Mouse (Mus musculus) testis, postnatal 10 days (tissue): ENCODE results near the gene Slc1a2.

Source experiments
- DNase-seq: peaks from one replicate; pipeline ENCODE4 v3.0.0; 2021; ENCODE audit warnings: low spot score

The Slc1a2 gene

DNA sequence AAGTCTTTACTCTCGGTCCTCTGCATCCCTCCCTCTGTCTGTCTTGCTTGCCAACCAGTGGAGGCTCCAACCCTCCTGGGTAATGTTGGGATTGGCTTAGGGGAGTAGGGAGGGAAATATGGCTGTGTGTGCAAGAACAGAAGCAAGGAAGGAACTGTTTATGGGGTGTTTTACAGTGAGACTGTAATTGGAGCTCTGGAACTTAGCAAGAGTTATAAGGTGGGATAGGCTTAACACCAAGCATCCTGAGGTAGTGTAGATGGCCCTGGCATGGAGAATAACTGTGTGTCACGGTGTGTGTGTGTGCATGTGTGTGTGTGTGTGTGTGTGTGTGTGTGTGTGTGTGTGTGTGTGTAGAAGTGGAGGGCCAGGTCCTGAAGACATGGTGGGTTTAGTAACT lies 55.9 kb downstream of the Slc1a2 start:
- no peak for DNase-seq

DNA sequence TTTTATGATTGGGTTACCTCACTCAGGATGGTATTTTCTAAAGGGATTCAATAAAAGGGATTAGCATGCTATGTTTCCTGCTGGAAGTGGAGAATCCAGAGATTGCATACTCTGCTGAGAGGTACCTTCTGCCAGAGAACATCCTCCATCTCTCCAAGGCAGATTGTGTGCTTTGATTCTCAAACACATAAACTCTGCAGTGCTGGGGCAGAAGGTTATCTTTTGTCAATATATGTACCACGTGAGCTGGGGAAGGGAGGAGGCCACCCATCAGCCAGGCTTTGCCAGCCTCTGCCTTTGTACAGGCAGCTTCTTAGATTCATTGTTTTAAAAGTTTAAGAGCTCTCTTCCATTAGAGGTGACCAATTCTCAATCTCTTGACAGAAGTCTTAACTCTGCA lies 57.3 kb downstream of the Slc1a2 start:
- no peak for DNase-seq

DNA sequence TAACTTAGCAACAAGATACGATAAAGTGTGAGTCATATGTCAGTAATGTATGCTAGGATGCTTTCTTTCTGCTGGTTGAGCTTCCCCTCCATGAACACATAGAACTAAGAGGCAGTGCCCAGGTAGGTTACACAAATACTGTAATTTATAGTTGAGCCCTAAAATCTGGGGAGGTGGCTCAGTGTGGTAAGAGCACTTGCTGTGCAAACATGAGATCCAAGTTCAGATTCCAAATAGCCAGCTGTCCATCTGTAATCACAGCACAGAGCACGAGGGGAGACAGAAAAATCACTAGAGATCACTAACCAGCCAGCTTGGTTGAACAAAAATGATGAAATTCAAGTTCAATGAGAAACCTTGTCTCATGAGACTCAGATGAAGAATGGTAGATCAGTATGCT lies 63.4 kb downstream of the Slc1a2 start:
- DNase-seq: no peak

DNA sequence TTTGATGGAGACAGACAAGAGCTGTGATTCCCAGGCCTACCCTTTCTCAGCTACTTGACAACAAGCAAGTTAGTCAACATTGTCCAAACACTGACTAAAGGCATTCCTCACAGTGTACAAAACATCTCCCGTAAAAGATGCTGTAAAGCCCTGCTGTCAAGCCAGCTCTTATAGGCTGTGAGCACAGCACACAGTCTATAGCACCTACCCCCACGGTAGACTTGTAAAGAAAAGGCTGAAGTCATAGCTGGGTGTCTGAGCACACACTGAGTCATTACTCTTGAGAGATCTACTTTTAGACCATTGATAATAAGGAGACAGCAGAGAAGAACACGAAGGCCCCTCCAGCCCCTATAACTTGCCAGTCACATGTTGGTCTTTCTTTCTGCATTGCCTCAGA lies 66.6 kb downstream of the Slc1a2 start:
- DNase-seq: no peak

DNA sequence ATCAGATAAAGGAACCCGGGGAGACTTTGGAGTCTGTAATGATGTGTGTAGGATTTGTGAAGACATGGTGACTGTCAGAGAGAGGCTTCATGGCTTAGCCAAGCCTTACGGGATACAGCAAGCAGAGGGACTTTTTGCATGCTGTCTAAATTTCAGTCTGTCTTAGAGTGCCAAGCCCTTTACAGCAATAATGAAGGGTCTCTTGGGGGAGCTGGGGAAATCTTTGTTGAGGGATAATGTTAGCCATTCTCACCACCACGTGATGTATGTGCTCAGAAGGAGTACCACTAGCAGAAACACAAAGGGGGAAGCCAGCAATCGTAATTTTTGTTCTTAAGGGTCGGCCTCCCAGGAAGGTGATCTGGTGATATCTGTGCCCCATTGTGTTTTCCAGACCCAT lies 71.9 kb downstream of the Slc1a2 start:
- no peak for DNase-seq

DNA sequence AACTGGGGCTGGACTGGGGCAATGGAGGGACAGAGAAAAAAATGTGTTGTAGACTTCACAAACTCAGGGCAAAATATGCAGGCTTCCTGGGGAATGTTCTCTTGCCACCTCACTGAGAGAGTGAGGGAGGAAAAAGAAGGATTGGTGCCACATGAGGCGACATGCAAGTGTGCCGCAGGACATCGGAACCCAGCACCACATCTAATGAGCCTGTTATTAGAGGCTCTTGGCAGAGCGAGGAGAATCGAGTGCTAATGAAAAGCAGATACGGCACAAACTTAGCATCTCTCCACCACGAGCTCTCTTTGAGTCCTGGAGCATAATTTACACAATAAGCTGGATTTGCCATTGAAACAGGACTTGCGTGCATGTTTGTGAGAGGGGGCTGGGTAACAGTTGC lies 72.3 kb downstream of the Slc1a2 start:
- no peak for DNase-seq

DNA sequence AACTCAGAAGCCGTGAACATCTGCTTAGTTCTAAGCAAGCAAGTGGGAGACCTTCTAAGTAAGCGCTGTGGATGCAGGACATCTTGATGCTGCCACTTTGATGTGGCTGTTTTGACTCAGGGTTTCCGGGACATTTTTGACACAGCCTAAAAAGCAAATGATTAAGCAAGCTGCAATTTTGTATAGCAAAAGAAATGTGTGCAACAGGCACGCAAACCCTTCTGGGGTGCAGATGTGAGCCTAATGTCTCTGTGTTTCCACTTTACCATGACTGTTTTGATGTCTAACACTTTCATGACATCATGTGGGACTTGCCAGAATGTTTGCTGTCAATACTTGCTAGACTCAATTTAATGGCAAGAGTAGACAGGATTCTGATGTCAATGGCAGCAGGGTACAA lies 74.7 kb downstream of the Slc1a2 start:
- no peak for DNase-seq

DNA sequence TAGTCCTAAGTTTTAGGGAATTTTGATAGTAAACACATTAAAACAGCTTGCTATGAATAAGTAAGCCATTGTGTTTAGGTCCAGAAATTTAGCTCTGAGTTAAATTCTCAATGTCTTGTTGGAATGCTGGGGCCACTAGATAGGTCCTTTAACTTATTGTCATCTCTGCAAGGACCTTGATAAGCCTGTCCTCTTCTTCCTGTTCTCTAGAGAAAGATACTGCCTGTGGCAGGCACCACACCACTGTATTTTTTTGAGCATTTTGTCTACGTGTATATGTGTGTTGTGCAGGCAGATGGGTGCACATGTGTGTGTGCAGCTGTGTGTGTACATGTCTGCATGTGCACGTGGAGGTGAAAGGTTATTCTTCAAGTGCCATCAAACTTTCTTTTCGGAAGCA lies 75.6 kb downstream of the Slc1a2 start:
- no peak for DNase-seq

DNA sequence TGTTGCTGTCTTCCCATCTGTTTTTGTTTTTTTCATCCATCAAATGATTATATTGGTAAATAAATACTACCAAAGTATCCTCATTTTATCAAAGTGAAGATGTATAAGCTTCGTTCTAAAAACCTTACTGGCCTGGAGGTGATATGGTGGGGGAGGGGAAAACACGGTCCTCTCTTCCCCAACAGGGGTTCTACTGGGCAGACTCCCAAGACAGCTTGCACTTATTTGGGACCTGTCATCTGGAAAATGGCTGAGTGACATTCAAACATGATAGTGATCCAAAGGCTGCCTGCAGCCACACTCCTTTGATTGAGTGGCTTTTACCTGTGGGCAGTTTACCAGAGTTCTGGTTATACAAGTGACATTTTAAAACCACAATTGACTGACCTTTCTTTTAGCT lies 76.6 kb downstream of the Slc1a2 start:
- DNase-seq: no peak

DNA sequence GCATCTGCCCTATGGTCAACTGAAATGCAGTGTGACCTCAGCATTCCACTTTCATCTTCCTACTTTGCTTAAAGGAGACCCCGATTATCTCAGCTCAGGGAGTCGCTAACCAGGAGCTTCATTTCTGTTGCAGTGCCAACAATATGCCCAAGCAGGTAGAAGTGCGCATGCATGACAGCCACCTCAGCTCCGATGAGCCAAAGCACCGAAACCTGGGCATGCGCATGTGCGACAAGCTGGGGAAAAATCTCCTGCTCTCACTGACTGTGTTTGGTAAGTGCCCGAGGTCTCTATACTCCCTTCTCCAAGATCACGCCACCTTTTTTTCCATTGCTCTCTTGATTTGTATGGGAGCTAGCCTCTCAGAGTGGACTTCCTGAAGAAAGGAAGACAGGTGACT lies 77.4 kb downstream of the Slc1a2 start:
- DNase-seq: no peak

DNA sequence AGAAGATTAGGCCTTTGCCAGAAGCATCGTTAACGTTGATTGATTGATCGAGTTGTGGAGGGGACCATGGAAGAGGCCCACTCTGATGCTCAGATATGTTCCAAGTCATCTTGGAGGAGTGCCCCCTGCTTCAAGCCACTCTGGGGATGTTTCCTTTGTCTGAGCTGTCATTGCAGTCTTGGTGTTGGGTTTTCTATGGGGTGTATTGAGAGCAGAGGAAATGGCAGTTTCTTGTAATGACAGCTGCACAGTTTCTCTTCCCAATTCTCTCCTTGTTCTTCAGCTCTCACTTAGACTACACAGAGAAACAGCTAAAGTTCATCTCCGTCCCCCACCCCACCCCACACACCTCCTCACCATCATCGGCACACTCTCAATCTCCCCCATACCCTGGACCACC lies 78.0 kb downstream of the Slc1a2 start:
- no peak for DNase-seq

DNA sequence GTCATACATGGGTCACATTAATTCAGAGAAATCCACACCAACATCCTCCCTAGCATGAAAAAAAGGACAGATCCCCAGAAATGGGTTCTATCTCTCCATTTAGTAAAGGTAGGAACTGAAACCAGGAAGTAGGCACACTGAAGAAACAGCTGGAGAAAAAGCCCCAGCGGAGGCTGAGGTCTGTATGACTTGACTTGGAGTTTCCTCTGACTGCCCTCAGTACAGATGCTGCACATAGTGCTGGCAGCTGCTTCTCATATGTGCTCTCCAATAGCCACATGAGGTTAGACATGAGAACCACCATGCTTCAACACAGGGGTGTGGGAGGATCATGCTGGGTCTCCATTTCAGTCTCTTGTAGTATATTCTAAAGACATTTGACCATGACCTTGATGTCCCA lies 80.4 kb downstream of the Slc1a2 start:
- no peak for DNase-seq

DNA sequence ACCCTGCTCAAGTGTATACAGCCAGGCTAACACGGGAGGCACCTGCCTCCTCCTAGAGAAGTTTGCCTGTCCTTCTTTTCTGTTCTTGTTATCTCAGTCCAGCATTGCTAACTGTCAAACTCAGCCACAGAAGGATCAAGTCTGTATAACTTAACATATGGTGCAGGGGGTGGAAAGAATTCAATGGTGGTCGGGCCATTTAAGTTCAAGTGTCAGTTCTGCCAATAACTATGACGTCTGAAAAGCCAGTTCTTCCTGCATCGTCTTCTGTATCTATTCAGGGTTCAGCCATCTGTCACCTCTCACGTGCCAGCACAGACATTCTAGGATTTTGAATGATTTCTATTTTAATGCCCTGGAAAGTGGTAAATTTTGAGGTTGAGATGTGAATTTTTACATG lies 84.2 kb downstream of the Slc1a2 start:
- no peak for DNase-seq

DNA sequence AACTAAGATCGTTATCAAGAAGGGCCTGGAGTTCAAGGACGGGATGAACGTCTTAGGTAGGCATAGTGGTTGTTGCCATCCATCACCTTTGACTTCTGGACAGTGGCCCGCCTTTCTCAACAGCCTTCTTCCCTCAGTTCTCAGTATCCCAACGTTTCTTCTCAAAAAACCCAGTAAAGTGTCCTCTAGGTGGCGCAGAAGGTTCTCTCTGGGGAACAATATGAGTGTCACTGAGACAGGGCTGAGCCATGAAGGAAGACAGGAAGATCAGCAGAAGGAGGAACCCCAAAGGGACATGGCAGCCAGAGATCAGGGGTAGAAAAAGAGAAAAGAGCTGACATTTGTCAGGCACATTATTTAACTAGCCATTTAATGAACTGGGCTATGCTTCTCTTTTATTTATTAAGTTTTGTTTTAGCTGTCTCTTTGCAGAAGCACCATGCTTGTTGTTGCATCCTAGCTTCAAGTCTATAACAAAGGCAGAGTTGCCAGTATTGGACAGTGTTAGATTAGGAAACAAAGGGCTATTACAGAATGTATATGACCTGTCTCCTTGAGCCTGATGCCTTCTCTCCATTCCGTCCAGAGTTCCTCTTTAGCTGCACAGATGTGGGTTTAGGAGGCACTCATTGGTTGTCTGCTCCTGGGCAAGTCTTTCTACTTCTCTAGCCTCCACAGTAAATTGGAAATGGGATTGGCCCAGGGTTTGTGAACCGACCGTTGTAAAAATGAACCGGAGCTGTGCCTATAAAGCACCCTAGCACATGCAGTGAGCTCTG lies 85.6 kb downstream of the Slc1a2 start:
- DNase-seq: peak; percentile 67

DNA sequence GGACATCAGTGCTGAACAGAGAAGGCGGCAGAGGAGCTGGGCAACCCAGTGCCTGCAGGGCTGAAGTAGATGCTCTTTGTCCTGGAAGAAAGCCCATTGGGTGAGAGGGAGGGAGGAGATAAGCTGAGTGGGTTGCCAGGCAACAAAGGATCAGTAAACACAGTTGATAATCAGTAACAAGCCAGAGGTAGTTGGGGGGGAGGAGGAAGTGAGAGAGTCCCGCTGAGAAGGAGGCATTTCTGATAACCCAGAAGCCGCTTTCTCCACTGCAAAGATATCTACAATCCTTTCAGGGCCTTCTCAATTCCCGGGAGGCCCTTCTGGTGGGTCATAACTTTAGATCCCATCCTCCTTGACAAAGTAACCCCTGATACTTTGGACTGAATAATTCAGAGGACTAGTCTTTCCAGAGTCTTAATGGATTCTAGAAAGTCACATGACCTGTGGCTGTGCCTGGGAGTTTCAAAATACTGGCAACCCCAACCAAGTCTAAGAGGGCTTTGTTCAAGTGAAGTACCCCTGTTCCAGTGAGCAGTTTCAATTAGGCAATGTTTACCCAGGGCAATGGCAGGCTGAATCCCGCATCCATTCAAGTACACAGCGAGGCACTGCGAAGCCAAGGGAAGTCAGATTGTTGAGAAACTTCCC lies 86.9 kb downstream of the Slc1a2 start:
- DNase-seq: no peak

DNA sequence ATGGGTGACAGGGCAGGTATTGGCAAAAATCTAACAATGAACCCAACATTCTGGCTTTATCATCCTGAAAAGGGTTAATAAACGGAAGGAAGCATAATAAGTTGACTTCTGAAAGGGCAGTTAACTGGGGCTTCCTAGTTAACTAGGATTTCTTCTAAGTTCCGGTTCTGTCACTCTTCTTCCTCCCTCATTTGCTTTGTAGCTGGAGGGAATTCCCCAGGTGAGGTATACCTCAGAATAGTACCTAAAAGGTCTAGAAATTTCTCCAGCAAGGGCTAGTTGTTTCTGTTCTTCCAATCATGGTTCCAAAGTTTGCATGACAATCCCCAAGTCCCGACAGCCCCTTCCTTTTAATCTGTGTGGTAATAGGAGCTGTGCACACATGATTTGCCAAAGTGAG lies 89.3 kb downstream of the Slc1a2 start:
- DNase-seq: no peak

DNA sequence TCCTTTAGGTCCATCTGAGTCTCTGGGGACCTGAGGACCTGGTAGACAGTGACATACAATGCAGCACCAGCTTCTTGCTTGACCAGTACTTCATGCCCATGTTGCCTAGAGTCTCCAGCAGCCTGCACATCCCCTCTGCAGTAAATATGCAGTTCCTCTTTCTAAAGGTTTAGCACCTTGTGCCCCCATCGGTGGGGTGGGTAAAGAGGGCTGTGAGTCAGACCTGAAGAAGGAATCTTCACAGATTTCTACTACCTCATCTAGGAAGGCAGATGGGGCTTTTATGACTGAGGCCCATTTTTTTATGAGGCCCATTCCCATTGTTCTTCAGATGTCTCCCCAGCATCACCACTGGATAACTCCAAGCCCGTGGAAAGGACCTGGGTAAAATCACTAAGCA lies 91.5 kb downstream of the Slc1a2 start:
- no peak for DNase-seq

DNA sequence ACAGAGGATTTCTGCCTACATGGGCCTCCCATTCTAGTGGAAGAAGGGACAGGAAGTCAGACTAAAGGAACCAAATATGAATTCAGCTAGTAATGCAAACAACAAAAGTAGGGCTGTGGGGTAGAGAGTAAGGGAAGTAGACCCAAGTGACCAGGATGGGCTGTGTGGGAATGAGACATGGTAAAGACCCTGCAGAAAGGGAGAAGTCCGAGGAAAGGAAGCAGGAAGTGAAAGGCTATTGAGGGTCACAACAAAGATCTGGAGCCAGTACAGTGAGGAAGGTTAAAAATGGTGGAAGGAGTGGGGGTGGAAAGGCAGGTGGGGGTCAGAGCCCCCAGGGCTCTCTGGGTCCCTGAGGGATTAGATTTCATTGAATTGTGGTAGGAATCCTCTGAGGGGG lies 93.4 kb downstream of the Slc1a2 start:
- DNase-seq: no peak

DNA sequence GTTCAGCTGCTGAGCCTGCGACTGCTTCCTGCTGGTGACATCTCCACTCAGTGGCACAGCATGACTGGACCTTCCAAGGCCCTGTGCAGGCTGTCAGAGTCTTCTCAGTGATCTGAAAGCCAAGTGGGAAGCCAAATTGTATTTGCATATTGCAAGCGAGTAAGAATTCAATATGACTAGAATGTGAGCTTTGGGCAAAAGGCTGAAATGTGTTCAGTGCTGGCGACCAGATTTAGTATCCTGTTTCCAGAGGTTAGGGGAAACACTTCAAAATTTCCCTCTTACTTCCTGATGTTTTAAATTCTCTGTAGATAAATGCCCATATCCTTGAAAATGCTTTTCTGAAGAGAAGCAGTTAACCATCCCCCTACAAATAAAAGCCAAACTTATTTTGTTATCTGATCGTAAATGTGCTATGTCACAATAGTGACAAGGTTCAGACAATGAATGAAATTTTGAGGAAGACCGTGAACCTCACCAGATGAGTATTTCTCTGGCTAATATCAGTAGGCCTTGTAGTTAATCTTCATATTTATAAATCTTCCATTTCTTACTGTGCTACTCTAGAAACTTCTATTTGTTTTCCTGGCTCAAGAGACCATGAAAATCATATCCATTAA lies 98.9 kb downstream of the Slc1a2 start:
- DNase-seq: no peak

DNA sequence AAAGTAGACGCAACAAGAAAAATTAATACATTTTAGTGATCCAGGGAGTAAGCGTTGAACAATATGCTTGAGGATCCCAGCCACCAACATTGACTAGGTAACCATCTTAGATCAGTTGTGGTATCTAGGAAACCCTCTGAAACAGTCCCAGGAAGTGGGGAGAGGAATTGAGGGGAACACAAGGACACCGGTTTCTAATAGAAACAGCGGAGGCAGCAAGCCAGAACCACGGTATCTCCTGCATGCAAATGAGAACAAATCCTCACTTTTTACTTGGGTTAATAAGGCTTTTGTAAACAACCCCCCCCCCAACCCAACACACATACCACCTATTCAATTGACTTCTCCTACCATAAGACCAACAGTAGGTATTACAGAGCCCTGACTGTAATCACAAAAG lies 101.0 kb downstream of the Slc1a2 start:
- DNase-seq: no peak

DNA sequence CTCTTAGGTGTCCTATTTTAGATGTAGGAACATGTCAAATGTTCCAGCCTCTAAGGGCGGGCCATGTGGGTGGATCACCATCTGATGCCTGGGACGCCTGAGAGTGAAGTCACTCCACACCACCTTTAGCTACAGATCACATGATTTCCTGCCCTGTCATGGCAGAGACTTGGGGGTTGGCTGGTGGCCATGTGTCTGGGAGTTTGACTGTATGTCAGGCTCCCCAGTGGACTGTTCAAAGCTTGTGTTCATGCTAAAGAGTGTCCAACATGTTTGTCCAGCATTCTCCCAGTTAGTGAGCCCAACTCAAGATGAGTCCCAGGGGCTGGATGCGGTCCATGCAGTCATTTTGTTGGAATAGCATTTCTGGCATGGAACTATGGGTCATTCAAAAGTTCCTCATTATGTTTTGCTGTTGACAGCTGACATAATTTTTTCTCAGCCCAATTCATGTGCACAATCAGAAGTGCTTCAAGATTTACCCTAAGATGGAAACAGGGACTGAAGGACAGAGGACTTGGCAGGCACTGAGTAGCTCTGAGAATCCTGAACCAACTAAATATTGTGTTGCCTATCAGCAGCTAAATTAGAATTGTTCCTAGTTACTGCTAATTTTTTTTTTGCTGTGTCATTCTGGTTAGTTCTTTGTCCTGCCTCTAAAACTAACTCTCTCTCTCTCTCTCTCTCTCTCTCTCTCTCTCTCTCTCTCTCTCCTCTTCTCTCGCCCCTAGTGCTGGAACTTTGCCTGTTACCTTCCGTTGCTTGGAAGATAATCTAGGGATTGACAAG lies 102.0 kb downstream of the Slc1a2 start:
- DNase-seq: no peak

DNA sequence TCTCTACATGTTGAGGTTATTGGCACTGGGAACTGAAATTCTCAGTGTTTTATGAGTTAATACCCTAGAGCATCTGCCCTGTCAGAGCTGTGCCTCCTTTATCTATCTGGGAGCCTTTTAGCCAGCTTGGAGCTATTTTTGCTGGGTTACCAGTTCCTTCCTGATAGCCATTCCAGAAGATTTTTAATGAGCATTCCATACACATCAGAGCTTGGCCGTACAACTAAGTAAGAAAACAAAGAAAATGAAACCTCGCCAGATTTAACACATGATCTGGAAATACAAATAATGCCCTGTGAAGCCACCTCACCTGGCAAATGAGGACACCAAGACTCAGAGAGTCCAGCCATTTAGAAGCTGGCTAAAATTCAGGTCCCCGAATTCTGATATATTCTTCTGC lies 104.7 kb downstream of the Slc1a2 start:
- no peak for DNase-seq

DNA sequence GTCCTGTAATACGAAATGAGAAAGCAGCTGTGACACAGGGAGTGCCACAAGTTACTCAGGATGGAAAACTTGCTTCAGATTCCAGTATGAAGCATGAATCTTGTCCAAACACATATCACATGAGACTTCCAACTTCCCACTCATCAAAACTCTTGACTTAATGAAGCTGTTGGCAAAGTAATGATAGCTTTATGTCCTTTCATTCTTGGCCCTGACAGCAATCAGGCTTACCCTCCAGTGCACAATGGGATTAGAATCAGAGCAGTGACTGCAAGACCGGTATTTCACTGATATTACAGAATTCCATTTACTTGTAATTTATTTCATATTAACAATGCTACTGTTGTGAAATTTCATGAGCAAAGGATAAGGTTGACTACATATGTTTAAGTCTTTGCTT lies 105.5 kb downstream of the Slc1a2 start:
- no peak for DNase-seq
